Mouse (Mus musculus) midbrain, embryonic 16.5 days (tissue): Measurements from ENCODE around the gene Card19. TPM values are rescaled to one million over a fixed set of nuclear protein-coding genes. Genes with fewer than 3 reads are reported as not detected.

Experiments
- ATAC-seq: fragments of 200-750 bp; cut with Nextera tagmentation; 2 replicates; pipeline ENCODE4 v1.8.0; 2017; ENCODE audit warnings: moderate TSS enrichment
- H3K27ac ChIP-seq: fragments of 300-500 bp; sonication (generic); 2 replicates; pipeline ENCODE4 v1.5.1; 2014; ENCODE audit warnings: mild to moderate bottlenecking, low read length, mixed read lengths
- H3K27me3 ChIP-seq: fragments of 300-500 bp; sonication (generic); 2 replicates; pipeline ENCODE4 v1.6.1; 2014; ENCODE audit warnings: low read depth, low read length, mixed read lengths; ENCODE audit not compliant: control insufficient read depth, insufficient read depth
- H3K36me3 ChIP-seq: fragments of 300-500 bp; sonication (generic); 2 replicates; pipeline ENCODE4 v1.6.1; 2014; ENCODE audit warnings: mild to moderate bottlenecking, low read length, moderate library complexity, mixed read lengths; ENCODE audit not compliant: control insufficient read depth, insufficient read depth
- H3K4me1 ChIP-seq: fragments of 300-500 bp; sonication (generic); 2 replicates; pipeline ENCODE4 v1.6.1; 2014; ENCODE audit warnings: mild to moderate bottlenecking, low read length, mixed read lengths; ENCODE audit not compliant: control insufficient read depth, insufficient read depth
- H3K4me2 ChIP-seq: fragments of 300-500 bp; sonication (generic); 2 replicates; pipeline ENCODE4 v1.6.1; 2014; ENCODE audit warnings: mild to moderate bottlenecking, low read length, mixed read lengths
- H3K4me3 ChIP-seq: fragments of 300-500 bp; sonication (generic); 2 replicates; pipeline ENCODE4 v1.5.1; 2014; ENCODE audit warnings: low read depth, mild to moderate bottlenecking, low read length, moderate library complexity, mixed read lengths
- H3K9ac ChIP-seq: fragments of 300-500 bp; sonication (generic); 2 replicates; pipeline ENCODE4 v1.6.1; 2014; ENCODE audit warnings: low read depth, low read length, mixed read lengths
- H3K9me3 ChIP-seq: fragments of 300-500 bp; sonication (generic); replicated peaks from 2 replicates; pipeline ENCODE4 v1.6.1; 2014; ENCODE audit warnings: mild to moderate bottlenecking, low read length, mixed read lengths; ENCODE audit not compliant: control insufficient read depth, poor library complexity, severe bottlenecking
- WGBS: fragments of 180-500 bp; shearing (Covaris S2); extraction: QIAGEN DNeasy Blood & Tissue Kit; methylation state at CpG from one replicate; pipeline ENCODE4 v1.1.7; 2014; 5-methylcytosine and 5-hydroxymethylcytosine counted together
- polyA plus RNA-seq: library from polyadenylated mRNA; unstranded; fragments of >200 nt; fragmentation: Nextera tagmentation; extraction: Ambion mirVana; gene quantifications from 2 replicates; pipeline ENCODE4 v1.2.1, GENCODE M21; 2015

Gene Card19
- polyA plus RNA-seq, 1 experiment from 2014 or later, result 27.6 TPM

DNA sequence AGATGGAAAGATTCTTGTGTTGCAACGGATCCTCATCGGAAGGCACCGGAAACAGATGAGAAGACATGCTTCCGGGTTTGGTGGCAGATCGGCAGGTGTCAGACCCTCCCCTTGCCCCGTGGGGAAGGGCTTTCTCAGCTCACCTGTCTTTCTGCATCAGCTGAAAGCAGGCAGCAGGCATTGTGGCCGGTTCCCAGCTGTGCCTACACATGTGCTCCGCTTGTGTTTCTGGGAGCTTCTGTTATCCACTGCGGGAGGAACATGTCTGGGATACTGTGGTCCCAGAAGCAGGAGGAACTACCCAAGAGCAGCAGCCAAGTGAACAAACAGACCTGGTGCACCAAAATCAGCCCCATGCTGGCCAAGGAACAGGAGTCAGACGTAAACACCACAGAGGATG is 40.3 kb downstream of the Card19 start:
- Histone ChIP-seq H3K9ac (no peak overlapping the region), H3K36me3 (no peaks in the 10 kb centered on the region), H3K4me3 (no peak overlapping the region), H3K27ac (no peak overlapping the region), H3K4me2 (no peak overlapping the region), H3K27me3 (no peaks in the 10 kb centered on the region), H3K9me3 (no peaks in the 10 kb centered on the region), H3K4me1 (no peaks in the 10 kb centered on the region; the same call in 1 of the 2 replicates)
- no peak for ATAC-seq
- 83% methylated on average over 10 of the region's 10 CpGs for WGBS

DNA sequence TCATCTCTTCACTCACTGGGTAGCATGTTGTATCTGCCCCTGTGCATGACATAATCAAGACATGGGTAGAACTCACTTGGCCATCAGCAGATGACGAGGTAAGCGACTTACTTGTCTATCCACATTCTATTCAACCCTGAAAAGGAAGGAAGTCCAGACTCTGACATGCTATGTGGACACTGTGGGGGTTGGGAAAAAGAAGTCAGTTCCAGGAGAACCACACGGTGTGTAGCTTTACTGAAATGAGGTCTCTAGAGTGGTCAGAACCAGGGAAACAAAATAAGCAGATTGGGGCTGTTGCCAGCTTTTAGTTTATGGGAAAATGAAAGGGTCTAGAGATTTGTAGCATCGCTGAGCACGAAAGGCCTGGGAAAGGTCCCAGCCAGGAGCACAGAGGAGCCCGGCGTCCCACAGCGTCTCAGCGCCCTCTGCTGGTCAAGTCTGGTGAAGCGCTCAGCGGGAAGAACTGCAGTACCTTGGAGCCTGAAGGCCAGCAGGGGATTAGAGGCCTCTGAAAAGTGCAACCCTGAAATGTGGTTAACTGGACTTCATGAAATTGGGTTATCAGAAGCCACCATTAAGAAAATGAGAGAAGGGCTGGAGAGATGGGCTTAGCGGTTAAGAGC is 42.8 kb downstream of the Card19 start:
- peak; percentile 77 for ATAC-seq
- 5% methylated on average over 12 of the region's 12 CpGs for WGBS
- Histone ChIP-seq H3K4me1 (no peaks in the 10 kb centered on the region), H3K9ac (no peak overlapping the region), H3K4me3 (no peak overlapping the region), H3K36me3 (no peaks in the 10 kb centered on the region), H3K9me3 (no peaks in the 10 kb centered on the region), H3K27ac (no peak overlapping the region), H3K4me2 (no peak overlapping the region), H3K27me3 (no peaks in the 10 kb centered on the region)

GRCm38 (mm10) chr13:49172335-49172734 is 43.5 kb downstream of the Card19 start:
- 86% methylated on average over 7 of the region's 7 CpGs for WGBS
- Histone ChIP-seq H3K4me2 (no peak overlapping the region), H3K4me1 (no peaks in the 10 kb centered on the region), H3K27ac (no peak overlapping the region), H3K36me3 (no peaks in the 10 kb centered on the region), H3K4me3 (no peak overlapping the region), H3K9me3 (no peaks in the 10 kb centered on the region), H3K9ac (no peak overlapping the region), H3K27me3 (no peaks in the 10 kb centered on the region)
- ATAC-seq, result peak; percentile 5; the same call in 1 of the 2 replicates

GRCm38 (mm10) chr13:49171729-49172128 is 44.1 kb downstream of the Card19 start:
- Histone ChIP-seq H3K27me3 (no peaks in the 10 kb centered on the region), H3K9ac (no peak overlapping the region), H3K4me3 (no peak overlapping the region), H3K36me3 (no peaks in the 10 kb centered on the region), H3K9me3 (no peaks in the 10 kb centered on the region), H3K27ac (no peak overlapping the region), H3K4me2 (no peak overlapping the region), H3K4me1 (no peaks in the 10 kb centered on the region)
- ATAC-seq, result no peak
- 89% methylated on average over 1 of the region's 1 CpGs for WGBS

GRCm38 (mm10) chr13:49170623-49171022 is 45.2 kb downstream of the Card19 start:
- no peak overlapping the region for H3K9ac ChIP-seq
- ATAC-seq, result no peak

DNA sequence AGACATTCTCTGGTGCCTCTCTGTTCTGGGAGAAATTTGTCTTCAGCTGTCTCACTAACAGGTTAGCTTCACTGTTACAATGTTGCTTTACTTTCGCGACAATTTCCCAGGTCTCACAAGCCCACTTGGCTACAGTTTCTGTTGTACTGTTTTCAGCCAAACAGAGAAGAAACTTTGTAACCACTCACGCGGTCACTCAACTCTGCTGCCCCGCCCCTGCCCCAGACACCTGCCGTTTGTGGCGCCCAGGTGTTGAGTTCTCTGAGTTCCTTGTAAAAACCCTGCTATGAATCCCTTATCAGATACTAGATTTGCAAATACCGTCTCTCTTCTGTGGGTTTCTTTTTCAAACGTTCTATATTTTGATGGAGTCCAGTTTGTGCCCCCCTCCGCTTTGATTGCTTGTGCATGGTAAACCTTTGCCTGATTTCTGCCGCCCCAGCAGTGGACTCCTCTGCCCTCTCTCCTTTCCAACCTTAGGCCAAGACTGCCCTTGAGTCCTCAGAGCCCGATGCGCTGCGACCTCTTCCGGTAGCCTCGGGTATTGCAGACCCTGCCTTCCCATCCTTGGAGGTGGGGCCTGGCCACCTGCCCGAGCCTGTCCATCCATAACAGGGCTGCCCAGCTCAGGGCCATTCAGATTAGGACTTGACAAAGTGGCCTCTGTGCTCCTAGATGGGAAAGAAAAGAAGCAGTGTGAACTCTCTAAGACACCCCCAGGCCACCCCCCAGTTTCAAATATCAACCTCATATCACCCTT is 46.2 kb downstream of the Card19 start:
- no peak overlapping the region for H3K27ac ChIP-seq
- H3K4me1 ChIP-seq, result no peaks in the 10 kb centered on the region
- H3K27me3 ChIP-seq, result no peaks in the 10 kb centered on the region
- H3K36me3 ChIP-seq, result no peaks in the 10 kb centered on the region
- 23% methylated on average over 17 of the region's 17 CpGs for WGBS
- no peaks in the 10 kb centered on the region for H3K9me3 ChIP-seq
- no peak overlapping the region for H3K9ac ChIP-seq
- ATAC-seq, result peak; percentile 44; the same call in 1 of the 2 replicates
- H3K4me3 ChIP-seq, result no peak overlapping the region
- no peak overlapping the region for H3K4me2 ChIP-seq

More at GRCm38 (mm10) chr13:49170623-49171022, 45.2 kb downstream of the Card19 start:
- Histone ChIP-seq H3K36me3 (no peaks in the 10 kb centered on the region), H3K9me3 (no peaks in the 10 kb centered on the region), H3K27ac (no peak overlapping the region), H3K4me2 (no peak overlapping the region), H3K27me3 (no peaks in the 10 kb centered on the region), H3K4me3 (no peak overlapping the region), H3K4me1 (no peaks in the 10 kb centered on the region)
- 93% methylated on average over 11 of the region's 11 CpGs for WGBS

DNA sequence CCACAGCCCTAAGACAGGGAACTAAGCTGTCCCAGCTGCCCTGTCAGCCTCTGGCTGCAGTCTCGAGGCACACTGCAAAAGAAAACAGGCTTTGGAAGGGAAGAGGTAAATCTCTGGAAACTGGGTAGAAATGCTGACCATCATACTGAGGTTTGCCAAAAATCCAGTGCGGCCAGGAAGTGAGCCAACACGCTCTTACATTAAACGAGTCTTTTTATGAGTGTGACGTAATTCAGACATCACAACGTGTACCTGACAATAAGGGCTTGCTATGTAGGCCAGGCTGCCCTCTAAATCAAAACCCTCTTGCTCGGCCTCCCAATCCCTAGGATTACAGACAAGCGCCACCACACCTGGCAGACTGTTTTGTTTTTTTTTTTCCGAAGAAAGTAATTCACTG is 48.8 kb downstream of the Card19 start:
- Histone ChIP-seq H3K36me3 (no peaks in the 10 kb centered on the region), H3K4me2 (no peak overlapping the region), H3K27ac (no peak overlapping the region), H3K9ac (no peak overlapping the region), H3K27me3 (no peaks in the 10 kb centered on the region), H3K4me1 (no peaks in the 10 kb centered on the region), H3K9me3 (no peaks in the 10 kb centered on the region), H3K4me3 (no peak overlapping the region)
- 83% methylated on average over 9 of the region's 9 CpGs for WGBS
- no peak for ATAC-seq

DNA sequence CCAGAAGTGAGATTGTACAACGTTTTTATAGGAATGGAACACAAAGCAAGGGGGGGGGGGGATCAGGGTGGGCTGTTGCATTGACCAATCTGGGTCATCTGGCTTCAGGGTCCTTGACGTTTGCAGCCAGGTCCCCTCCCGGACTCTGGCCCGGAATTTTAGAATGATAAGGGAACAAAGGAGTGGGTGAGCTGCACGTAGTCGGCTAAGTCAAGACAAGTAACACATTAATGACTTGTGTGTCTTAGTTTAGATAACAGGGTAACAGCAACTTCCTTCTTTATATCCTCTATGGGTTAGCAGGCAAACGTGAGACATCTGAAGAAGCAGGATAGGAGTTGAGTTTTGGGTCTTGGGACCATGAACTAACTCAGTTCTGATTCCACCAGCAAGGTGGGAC is 52.2 kb downstream of the Card19 start:
- H3K4me1 ChIP-seq, result no peaks in the 10 kb centered on the region
- no peaks in the 10 kb centered on the region for H3K36me3 ChIP-seq
- H3K4me3 ChIP-seq, result no peak overlapping the region
- no peak overlapping the region for H3K4me2 ChIP-seq
- H3K27ac ChIP-seq, result no peak overlapping the region
- 85% methylated on average over 7 of the region's 7 CpGs for WGBS
- no peaks in the 10 kb centered on the region for H3K27me3 ChIP-seq
- no peak overlapping the region for H3K9ac ChIP-seq
- ATAC-seq, result no peak
- H3K9me3 ChIP-seq, result no peaks in the 10 kb centered on the region

GRCm38 (mm10) chr13:49162722-49163121 is 53.1 kb downstream of the Card19 start:
- Histone ChIP-seq H3K9me3 (no peaks in the 10 kb centered on the region), H3K27ac (no peak overlapping the region), H3K4me3 (no peak overlapping the region), H3K4me1 (no peaks in the 10 kb centered on the region), H3K36me3 (no peaks in the 10 kb centered on the region), H3K9ac (no peak overlapping the region), H3K27me3 (no peaks in the 10 kb centered on the region), H3K4me2 (no peak overlapping the region)
- ATAC-seq, result no peak
- WGBS, result 63% methylated on average over 4 of the region's 4 CpGs
